Mouse (Mus musculus) embryonic facial prominence, embryonic 10.5 days (tissue): ENCODE data around the gene Ugdh. TPM values are rescaled to one million over a fixed set of nuclear protein-coding genes. Genes with fewer than 3 reads are reported as not detected.

Experiments used
- DNase-seq: peaks from one replicate; pipeline ENCODE4 v3.0.0-alpha.2; 2017; ENCODE audit warnings: low spot score
- H3K27ac ChIP-seq: fragments of 300-500 bp; sonication (generic); replicated peaks from 2 replicates; pipeline ENCODE4 v1.5.1; 2016; ENCODE audit warnings: mild to moderate bottlenecking
- H3K27me3 ChIP-seq: fragments of 300-500 bp; sonication (generic); replicated peaks from 2 replicates; pipeline ENCODE4 v1.6.1; 2016; ENCODE audit warnings: low read depth, mild to moderate bottlenecking; ENCODE audit not compliant: poor library complexity, severe bottlenecking
- H3K36me3 ChIP-seq: fragments of 300-500 bp; sonication (generic); replicated peaks from 2 replicates; pipeline ENCODE4 v1.6.1; 2016; ENCODE audit warnings: mild to moderate bottlenecking, moderate library complexity
- H3K4me1 ChIP-seq: fragments of 300-500 bp; sonication (generic); 2 replicates; pipeline ENCODE4 v1.6.1; 2016
- H3K4me3 ChIP-seq: fragments of 300-500 bp; sonication (generic); 2 replicates; pipeline ENCODE4 v1.5.1; 2016; ENCODE audit warnings: mild to moderate bottlenecking, moderate library complexity
- H3K9me3 ChIP-seq: fragments of 300-500 bp; sonication (generic); 2 replicates; pipeline ENCODE4 v1.6.1; 2016; ENCODE audit warnings: mild to moderate bottlenecking
- WGBS: fragments of 180-500 bp; shearing (Covaris S2); methylation state at CpG from one replicate; pipeline ENCODE4 v1.1.7; 2016; 5-methylcytosine and 5-hydroxymethylcytosine counted together
- polyA plus RNA-seq: library from polyadenylated mRNA; unstranded; fragments of >200 nt; fragmentation: Nextera tagmentation; extraction: Ambion mirVana; gene quantifications from 2 replicates; pipeline ENCODE4 v1.2.1, GENCODE M21; 2016

Ugdh gene
- polyA plus RNA-seq, 1 experiment from 2014 or later = 95.4 TPM

DNA sequence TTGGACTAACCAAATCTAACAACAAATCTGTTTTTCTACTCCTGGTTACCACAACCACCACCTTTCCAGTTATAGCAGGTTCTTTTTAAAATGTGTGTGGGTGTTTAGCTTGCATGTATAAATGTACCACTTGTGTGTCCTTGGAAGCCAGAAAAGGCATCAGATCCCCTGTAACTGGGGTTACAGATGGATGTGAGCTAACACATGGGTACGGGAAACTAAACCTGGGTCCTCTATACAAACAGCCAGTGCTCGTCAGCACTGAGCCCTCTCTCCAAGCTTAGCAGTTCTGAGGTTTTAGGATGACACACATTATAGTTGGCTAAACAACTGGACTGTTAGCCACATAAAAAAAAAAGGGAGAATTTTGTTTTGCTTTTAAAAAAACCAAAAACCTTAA is 50.0 kb downstream of the Ugdh start:
- no peak for DNase-seq
- Histone ChIP-seq H3K4me1 (peaks cover 14% of the 10 kb centered on the region), H3K4me3 (no peak overlapping the region), H3K9me3 (no peaks in the 10 kb centered on the region), H3K36me3 (peaks cover 41% of the 10 kb centered on the region), H3K27ac (no peak overlapping the region), H3K27me3 (no peaks in the 10 kb centered on the region)
- WGBS = 65% methylated on average over 2 of the region's 2 CpGs

DNA sequence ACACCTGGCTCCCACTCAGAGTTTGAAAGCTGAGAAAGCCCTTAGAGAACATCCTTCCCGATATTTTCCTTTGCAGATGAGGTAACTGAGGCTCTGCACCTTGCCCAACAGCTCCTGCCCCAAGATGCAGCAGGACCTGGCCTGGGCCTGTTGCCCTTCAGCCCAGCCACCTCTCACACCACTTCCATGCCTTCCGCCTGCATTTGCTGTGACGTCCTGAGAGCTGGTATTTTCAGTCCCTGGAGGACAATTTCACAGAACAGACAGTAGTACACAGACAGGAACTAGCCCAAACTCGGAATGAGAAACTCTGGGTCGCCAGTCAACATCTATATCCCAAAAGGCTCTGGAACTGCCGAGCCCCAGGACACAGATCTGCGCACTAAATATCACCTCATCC is 61.0 kb downstream of the Ugdh start:
- Histone ChIP-seq H3K9me3 (no peaks in the 10 kb centered on the region), H3K4me1 (no peaks in the 10 kb centered on the region), H3K36me3 (no peaks in the 10 kb centered on the region), H3K27ac (no peak overlapping the region), H3K4me3 (no peak overlapping the region), H3K27me3 (no peaks in the 10 kb centered on the region)
- no peak for DNase-seq
- 86% methylated on average over 7 of the region's 7 CpGs for WGBS

DNA sequence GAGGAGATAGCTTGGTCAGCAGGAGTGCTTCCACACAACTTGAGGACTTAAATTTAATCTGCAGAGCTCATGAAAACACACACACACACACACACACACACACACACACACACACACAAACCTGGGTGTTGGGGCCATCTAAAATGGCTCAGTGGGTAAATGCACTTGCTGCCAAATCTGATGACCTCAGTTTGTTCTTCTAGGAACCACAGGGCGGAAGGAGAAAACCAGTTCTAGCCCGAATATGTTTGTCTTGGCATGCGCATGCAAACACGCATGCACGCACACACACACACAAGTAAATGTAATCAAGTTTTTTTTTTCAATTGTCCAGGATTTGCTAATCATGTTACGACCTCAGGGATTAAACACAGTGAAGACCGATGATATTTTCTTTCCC is 64.2 kb downstream of the Ugdh start:
- Histone ChIP-seq H3K9me3 (no peaks in the 10 kb centered on the region), H3K4me3 (no peak overlapping the region)
- WGBS = 94% methylated on average over 7 of the region's 7 CpGs

DNA sequence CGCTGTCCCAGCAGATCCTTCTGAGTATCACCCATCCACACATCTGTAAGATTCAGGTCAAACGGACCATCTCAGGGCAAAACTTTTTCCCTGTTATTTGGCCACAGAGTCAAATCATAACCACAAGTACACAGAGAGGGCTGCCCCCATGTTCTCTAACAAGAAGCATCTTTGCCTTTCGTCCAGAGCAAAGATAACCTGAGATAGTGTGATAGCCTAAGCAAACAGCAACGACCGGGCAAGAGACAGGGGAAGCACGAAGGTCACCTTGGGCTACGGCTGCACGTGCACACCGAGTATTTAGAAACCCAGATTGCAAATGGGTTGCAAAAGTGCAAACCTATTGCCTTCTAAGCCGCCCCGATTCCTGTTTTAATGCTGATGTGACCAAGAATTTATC is 67.9 kb downstream of the Ugdh start:
- Histone ChIP-seq H3K4me3 (no peak overlapping the region), H3K27ac (no peak overlapping the region), H3K27me3 (no peaks in the 10 kb centered on the region), H3K9me3 (no peaks in the 10 kb centered on the region), H3K36me3 (no peaks in the 10 kb centered on the region), H3K4me1 (no peaks in the 10 kb centered on the region)
- no peak for DNase-seq
- WGBS = 90% methylated on average over 11 of the region's 11 CpGs

More for the DNA sequence above, 64.2 kb downstream of the Ugdh start:
- DNase-seq = no peak
- H3K27ac ChIP-seq = no peak overlapping the region
- no peaks in the 10 kb centered on the region for H3K27me3 ChIP-seq
- no peaks in the 10 kb centered on the region for H3K36me3 ChIP-seq
- H3K4me1 ChIP-seq = no peaks in the 10 kb centered on the region

Other genes starting within 250 kb of the Ugdh start
- 11.1 and 12.1 TPM in 2 replicates for gene Wdr19, start 236.3 kb downstream of the Ugdh start, polyA plus RNA-seq
- 103 and 108 TPM in 2 replicates for gene Rfc1, start 100.3 kb downstream of the Ugdh start, polyA plus RNA-seq
- gene Klb, start 87.6 kb downstream of the Ugdh start, polyA plus RNA-seq = not detected in 2 replicates
- gene Rpl9, start 44.5 kb downstream of the Ugdh start, polyA plus RNA-seq = 987 and 1,000 TPM in 2 replicates
- gene Lias, start 44.5 kb downstream of the Ugdh start, polyA plus RNA-seq = 67.4 and 68.4 TPM in 2 replicates
- not detected in 2 replicates for gene Gm43552, start 56.9 kb upstream of the Ugdh start, polyA plus RNA-seq
- gene Smim14, start 101.2 kb upstream of the Ugdh start, polyA plus RNA-seq = 56.0 and 69.3 TPM in 2 replicates
- 214 and 216 TPM in 2 replicates for gene Ube2k, start 101.3 kb upstream of the Ugdh start, polyA plus RNA-seq